Mouse (Mus musculus): ENCODE measurements around the gene Tprn.
"Not testable (repeated sequence)": the region's sequence is repeated elsewhere in the genome, so short reads cannot be mapped to it uniquely, and the experiment has no call there.

Tprn gene

DNA sequence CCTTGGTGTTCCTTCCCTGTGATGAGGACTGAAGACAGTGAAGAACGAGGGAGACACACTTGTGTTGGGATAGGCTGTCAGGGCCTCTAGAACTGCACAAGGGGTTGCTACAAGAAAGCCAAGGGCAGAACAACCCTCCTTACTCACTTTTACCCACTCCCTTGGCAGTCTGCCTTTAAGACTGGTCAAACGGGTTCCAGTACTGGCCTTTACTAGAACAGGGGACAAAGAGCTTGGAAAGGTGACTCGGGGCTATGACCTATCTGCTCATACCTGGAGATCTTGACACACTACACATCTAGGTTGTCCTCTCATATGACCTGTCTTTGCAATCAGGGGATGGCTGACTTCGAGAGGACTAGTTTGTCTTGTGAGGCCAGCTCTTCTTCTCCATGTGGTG is 24.9 kb upstream of the Tprn start:
- peak; percentile 70 for DNase-seq

DNA sequence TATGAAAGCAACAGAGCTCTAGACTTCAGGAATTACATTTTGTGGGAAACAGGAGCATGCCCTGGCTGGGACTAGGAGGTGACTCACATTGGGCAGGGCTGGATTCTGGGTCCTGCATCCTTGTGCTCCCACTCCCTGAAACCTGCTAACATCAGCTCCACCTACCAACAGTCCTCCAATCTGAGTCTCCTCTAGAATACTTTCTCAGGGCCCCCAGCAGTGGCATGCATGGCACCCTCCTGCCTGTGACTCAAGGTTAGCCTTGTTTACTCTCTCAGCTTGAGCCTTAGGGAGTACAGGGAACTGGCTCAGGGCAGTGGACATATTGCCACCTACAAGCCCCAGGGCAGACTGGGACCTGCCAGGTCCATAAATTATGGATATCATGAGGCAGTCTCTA is 24.3 kb upstream of the Tprn start:
- no peak for DNase-seq

DNA sequence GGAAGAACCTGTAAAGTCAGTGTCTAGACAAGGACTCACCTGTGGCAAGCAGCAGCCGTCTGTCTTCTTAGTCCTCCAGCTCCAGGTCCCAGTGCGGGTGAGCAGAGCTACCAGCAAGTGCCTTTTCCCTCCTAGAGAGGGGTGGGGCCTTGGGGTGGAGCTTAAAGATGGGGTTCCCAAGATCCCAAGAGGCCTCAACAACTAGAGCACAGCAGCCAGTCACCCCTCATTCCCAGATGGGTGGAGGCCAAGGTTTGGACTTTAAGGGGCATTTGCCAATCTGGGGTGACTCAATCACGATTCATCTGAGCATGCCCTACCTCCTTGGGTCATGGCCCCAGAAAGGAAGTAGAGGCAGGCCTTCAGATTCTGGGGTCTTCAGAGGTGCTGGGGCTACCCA is 22.7 kb upstream of the Tprn start:
- DNase-seq = no peak

DNA sequence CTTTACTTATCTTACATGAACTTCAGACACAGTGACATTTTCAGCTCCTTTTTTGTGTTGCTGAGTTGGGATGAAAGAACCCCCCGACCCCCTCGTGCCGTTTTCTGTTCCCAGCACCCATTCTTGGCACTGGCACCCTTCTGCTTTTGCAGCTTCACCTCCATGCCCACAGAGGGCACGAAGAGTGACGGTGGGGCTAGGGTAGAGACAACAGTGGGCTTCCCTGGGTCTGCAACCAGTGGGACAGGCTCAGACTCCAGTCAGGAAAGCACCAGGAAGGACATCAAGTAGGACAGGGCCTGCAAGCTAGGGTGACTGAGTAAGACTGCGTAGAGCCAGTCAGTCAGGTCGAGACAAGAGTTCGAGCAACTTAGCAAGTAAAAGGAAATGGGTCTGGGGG is 22.1 kb upstream of the Tprn start:
- no peak for DNase-seq

DNA sequence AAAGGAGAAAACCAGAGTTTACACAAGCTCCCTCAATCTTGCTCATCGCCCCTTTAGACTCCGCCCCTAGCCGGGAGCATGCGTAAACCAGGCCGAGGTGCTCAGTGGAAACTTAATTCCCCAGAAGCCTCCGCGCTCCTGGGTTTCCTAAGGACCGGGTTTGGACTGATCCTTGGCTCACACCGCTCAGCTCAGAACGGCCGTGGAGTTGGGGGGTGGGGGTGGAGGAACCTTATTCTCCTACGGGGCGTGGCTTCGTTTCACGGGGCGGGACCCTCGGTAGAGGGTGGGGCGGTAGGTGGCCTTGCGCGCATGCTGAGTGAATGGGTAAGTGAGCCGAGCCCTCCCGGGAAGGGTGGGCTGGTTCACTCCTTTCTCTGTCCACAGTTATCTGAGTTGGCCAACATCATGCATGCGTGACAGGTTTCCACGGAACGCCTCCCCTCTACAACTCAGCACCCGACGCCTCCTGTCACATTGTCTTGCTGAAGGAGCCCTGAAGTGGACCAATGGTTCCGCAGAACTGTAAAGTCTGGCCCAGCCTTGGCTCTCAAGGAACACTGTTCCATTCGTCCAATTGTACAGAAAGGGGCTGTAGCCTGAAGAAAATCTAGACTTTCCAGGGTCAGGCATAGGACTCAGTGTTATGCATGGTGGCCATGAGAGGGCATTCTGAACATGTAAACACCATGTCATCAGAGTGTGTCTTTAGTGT is 21.5 kb upstream of the Tprn start:
- peak; percentile 86 for DNase-seq

DNA sequence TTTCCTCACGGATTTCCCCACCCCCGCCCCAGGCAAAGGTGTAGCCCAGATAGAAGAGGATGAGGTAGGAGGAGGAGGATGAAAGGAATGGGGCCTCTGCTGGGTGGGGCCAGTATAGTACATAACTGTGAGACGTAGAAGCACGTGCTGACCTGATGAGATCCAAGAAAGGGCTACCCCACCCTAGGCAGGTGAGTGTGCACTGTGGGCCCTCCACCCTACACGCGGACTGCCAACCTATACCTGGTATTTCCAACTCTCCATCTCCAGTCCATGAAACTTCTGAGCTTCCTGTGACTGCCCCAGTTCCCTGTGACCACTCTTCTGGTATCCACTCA is 21.0 kb upstream of the Tprn start:
- DNase-seq = no peak

DNA sequence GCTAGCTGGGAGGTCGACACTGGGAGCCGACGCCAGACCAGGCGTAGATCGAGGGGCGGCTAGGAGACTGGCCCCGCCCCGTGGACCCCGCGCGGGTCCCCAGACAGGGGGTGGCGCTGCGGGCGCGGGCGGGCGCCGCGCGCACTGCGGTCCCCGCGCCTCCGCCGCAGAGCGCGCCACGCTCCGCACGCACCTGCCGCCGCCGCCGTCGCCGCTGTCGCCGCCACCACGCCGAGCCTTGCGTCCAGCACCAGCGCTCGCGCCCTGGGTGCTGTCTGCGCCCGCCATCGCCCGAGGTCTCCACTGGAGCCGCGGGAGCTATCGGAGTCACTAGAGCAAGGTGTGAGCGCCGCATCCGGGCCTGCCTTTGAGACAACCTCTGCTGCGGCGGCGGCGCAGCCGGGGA is 20.3 kb upstream of the Tprn start, which contains the start of the genes Rnf208 and Cysrt1:
Gene Rnf208, plus strand, starts transcription at position 155 of the 406 bp plus-strand sequence.
Gene Cysrt1, minus strand, starts transcription at position 352 of the 406 bp plus-strand sequence.
- peak; percentile 43 for DNase-seq

DNA sequence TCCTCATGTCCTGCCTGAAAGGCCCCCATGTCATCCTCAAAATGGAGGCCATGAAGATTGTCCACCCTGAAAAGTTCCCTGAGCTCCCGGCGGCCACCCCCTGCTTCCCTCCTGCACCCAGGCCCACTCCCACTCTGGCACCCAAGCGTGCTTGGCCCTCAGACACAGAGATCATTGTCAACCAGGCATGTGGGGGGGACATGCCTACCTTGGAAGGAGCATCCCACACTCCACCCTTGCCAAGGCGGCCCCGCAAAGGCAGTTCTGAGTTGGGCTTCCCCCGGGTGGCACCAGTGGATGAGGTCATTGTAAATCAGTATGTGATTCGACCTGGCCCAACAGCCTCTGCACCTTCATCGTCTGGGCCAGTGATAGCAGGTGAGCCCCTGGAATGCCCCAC is 19.1 kb upstream of the Tprn start:
- DNase-seq = no peak

DNA sequence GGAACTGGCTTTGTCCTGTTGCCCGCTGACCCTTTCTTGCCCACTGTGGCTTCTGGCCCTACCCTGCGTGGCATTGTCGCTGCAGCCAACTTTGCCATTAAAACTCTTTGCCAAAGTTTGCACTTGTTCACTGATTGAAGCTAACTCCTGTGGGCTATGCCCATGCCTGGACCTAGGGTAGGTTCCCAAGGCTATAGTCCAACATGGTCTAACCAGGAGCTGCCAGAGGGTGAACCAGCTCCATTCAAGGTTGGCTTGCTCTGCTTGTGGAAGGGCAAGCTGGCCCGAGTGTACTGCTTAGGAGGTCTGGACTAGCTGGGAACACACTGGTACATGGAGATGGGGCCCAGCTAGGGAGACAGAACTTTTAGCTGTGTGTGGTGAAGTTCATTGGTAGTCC is 18.3 kb upstream of the Tprn start:
- no peak for DNase-seq

DNA sequence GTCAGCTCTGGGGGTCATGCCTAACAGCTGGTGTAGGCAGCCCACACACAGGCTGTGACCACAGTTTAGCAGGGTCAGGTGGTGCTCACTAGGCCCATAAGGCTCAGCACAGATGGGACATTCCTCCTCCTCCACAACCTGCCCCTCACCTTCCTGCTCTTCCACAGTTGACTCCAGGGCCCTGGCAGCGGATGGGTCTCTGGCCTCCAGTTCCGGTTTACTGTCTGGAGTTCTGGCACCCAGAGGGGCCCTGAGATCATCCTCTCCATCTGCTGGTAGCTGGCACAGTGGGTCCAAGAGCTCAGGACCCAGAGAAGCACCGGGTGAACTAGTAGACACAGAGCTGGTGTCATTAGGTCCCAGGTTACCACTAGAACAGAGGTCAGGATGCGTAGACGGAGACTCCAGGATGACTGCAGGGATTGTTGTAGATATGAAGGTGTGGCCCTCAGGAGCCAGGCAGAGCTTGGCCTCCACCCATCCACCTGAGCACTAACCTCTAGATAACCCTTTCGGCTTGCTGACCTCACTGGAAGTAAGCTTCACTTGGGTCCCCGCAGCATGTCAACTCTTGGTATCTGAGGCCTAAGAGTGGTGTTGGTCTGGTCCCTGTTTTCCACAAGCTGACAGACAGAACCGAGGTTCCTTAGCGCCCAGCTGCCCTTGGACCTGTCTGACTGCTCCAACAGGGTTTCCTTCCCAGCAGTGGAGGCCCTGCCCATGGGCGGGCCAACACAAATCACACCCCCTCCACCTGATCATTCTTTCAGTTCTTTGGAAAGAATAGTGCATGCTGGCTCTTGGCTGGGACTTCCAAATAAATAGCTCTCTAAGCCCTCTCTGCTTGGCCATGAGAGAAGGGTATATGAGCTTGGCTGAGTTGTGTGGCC is 16.0 kb upstream of the Tprn start, which contains the start of gene AL732309.1:
Gene AL732309.1, minus strand, starts transcription at position 681 of the 890 bp plus-strand sequence.
- no peak for DNase-seq

DNA sequence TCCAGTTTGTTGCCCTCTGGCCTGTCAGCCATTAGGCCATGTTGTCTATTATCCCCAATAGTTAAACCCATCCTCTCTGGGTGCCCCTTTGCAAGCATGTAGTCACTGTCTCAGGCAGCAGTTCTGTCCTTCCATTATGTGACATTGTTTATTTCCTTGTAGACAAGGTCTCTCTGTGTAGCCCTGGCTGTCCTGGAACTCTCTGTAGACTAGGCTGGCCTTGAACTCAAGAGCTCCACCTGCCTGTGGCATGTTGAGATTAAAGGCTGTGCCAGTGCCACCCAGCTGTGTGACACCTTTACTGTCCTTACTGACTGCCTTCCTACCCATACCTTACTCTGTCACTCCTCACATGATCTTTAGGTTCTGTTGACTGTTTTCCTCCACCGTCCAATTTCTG is 10.1 kb upstream of the Tprn start:
- DNase-seq = peak; percentile 51

DNA sequence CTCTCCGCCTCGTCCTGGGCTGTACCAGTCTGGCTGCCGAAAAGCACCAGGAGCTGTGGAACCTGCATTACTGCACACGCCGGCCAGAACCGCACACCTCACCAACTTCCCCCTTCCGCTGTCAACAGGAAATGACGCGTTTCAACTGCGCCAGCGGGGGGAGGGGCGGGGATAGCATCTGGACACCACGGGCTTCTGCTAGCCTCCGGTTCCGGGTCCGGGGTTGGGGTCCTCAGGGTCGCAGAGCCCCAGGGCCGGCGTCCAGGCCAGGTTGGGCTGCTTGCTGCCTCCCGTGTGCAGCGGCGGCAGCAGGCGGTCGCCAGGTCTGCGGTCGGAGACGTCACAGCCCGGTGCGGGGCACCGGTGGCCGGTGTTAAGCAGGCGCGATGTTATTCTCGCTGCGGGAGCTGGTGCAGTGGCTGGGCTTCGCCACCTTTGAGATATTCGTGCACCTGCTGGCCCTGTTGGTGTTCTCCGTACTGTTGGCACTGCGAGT is 7.1 kb upstream of the Tprn start, which contains the start of gene Tmem203:
Gene Tmem203, plus strand, starts transcription at position 156 of the 496 bp plus-strand sequence.
- peak; percentile 94 for DNase-seq

DNA sequence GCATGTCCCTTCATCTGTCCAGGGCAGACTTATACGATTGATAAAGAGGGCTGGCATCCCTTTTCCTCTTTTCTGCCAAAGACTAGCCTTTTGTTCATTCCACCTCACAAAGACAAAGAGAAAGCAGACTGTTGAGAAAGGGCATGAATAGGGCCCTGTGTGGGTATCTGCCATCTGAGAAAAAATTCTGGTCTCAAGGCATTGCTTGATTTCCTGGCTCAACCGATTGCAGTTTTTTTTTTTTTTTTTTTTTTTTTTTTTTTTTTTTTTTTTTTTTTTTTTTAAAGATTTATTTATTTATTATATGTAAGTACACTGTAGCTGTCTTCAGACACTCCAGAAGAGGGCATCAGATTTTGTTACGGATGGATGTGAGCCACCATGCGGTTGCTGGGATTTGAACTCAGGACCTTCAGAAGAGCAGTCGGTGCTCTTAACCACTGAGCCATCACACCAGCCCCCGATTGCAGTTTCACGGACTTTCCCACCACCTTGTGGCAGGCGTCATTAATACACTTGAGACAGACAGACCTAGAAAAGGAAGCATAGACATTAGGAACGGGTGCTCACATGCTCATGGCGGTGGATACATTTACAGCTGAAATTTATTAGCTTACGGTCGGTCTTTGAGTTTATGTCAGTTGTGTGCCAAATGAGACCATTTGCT is 5.8 kb upstream of the Tprn start:
- peak; percentile 78 for DNase-seq

DNA sequence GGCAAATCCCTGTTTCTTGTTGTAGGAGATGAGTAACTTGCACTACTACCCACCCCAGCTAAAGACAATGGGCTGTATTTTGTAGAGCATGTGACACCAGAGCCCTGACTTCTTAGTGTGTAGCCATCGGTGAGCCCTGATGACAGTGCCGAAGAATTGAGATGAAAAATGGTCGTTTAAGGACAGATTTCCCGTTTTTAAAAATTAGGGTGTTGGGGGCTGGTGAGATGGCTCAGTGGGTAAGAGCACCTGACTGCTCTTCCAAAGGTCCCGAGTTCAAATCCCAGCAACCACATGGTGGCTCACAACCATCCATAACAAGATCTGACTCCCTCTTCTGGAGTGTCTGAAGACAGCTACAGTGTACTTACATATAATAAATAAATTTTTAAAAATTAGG is 5.2 kb upstream of the Tprn start:
- DNase-seq = not testable (repeated sequence)

DNA sequence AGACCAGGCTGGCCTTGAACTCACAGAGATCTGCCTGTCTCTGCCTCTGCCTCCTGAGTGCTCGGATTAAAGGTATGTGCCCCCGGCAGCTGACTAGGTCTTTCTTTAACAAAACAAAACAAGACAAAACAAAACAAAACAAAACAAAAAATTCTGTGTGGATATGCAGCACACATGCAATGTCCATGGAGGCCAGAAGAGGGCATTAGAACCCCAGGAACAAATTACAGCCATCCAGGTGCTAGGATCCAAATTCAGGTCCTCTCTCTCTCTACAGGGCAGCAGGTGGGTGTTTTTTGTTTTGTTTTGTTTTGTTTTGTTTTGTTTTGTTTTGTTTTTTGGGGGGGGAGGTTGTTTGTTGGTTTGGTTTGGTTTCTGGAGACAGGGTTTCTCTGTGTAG is 3.5 kb upstream of the Tprn start:
- no peak for DNase-seq

DNA sequence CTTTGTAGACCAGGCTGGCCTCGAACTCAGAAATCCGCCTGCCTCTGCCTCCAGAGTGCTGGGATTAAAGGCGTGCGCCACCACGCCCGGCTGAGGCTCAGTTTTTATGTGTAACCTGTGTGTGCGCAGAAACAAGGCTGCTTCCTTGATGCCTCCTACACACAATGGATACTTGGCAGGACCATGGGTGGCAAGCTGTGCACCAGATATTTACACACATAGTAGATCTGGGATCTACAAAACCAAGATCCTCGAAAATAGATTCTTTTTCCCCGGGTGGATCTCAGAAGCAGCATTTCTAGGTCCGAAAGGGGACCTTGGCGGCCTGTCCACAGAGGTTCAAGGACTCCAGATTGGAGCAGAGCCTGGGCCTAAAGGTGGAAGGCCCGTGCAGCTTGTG is 548 bp upstream of the Tprn start:
- DNase-seq = no peak

DNA sequence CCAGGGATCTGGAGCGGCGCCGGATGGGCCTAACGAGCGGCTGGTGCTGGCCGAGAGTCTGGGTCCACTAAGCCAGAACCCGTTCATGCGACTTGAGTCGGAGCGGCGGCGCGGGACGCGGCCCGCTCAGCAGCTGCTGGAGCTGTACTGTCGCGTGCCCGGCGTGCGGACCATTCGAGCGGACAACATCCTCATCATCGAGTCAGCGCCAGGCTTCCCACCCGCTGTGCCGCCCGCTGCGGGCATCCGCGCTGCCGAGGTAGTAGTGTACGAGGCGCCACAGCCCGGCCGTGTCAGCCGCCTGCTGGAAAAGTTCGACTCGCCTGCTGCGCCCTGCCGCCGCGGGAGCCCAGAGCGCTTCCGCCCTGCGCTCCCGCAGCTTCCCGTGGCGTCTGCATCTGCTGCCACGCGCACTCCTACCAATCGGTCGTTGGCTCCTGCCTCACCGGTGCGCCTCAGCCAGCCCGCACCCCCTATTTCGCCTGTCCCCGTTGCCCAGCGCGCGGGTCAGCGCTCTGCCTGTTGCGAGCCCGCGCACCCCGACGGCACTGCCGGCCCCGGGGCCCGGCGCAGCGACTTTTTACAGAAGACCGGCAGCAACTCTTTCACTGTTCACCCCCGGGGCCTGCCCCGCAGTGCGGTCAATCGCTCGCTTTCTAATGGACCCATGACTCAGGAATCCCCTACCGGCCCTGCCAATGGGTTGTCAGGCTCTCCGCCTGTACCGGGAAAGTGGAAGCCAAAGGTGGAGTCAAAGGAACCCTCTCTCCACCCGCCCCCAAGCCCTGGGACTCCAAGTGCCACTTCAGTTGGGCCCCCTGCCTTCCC is 591 bp downstream of the Tprn start:
- DNase-seq = peak; percentile 63

DNA sequence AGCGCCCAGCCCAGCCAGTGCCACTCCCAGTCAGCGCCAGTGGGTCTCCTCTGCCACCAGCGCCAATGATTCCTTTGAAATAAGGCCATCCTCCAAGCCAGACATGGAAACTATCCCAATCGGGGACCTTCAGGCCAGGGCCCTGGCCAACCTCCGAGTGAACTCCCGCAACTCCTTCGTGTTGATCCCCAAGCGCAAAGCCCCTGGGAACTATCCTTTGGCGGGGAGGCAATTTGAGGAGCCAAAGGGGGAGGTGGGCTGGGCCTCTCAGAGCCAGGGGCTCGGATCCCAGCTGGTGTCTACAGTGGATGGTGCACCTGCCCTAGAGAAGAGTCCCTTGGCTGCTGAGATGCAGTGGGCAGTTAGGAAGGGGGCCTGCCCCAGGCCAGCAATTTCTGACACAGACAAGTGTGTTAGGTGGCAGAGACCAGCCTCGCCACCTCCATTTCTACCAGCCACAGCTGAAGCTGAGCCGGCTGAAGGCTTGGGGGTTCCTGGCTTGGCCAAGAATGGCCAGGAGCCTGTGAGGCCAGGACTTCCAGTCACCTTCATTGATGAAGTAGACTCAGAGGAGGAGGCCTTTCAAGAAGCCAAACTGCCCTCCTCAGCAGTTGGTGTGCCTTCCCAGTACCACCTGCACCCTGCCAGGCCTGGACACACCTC is 1.3 kb downstream of the Tprn start:
- DNase-seq = no peak

DNA sequence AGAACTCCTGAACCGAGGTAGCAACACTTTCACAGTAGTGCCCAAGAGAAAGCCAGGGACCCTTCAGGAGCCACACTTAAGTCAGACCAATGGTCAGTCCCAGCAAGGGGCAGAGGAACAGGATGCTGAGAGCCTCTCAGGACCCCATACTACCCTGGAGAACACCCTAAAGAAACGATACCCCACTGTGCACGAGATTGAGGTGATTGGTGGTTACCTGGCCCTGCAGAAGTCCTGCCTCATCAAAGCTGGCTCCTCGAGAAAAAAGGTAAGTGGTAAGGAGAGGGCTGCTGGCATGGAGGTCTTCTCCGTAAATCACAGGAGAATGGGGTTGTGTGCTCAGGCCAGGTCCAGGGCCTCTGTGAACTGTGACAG is 1.9 kb downstream of the Tprn start:
- DNase-seq = no peak

DNA sequence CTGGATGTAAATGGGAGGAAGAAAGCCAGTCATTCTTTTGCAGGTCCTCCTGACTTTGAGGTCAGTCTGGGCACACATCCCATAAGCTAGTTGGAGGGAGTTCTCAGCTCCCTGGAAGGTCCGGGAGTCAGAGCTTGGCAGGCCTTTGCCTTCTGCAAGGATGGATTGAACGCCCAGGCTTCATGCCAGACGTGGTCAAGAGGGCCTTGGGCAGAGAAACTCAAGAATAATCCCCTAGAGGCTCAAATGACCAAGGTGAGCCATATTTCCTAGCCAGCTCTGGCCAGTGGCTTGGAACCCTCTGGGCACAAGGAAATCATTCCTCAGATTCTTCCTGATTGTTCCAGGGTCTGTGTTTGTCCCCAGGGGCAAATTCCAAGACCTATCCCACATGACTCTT is 2.4 kb downstream of the Tprn start:
- peak; percentile 72 for DNase-seq

DNA sequence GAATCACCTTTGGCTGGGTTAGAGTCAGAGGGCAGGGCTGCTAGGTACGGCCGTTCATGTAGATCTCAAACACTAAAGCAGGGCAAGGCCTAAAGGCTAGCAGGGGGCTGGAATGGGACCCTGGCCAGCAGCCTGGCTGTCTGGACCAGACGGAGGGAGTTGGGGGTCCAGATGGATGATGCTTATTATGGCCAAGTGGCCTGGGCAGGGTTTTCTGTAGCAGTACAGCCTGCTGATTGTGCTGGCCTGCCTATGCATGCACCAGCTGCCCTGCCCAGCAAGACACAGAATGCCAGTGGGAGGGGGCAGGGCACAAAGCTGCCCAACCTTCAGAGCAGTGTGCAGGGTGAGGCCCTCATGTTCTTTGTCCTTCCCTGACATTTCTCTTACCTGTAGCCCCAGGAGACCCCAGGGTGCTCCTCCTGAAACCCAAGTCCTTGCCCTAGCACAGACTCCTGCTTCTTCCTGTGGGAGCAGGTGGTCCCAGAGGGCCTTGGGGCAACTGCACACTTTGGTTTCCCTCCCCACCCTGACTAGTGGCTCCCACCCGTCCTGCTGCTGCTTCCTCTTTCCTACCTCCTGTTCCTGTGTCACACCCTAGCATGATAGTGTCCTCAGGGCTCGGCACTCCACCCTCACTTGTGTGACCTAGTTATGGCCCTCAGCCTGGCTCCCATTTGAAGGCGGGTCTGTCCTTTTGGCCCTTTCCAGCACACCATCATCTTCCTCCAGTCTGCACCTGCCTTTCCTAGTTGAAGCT is 3.7 kb downstream of the Tprn start:
- DNase-seq = peak; percentile 49

Data from kidney, postnatal 10 days (tissue).